Mouse (Mus musculus) kidney, adult 2 months (tissue): ENCODE results near the gene C1ql1.

ENCODE experiments used
- CTCF ChIP-seq: fragments of 200-500 bp; conservative IDR thresholded peaks from 2 replicates; pipeline ENCODE4 v1.5.1; 2011; ENCODE audit warnings: low read depth, mild to moderate bottlenecking, control low read depth, low read length, moderate library complexity, mixed read lengths; ENCODE audit not compliant: insufficient read depth, insufficient read length
- POLR2A ChIP-seq: fragments of 200-500 bp; IDR thresholded peaks from one replicate; pipeline ENCODE4 v1.6.1; 2011; ENCODE audit warnings: low read depth, low read length, control low read depth

DNA sequence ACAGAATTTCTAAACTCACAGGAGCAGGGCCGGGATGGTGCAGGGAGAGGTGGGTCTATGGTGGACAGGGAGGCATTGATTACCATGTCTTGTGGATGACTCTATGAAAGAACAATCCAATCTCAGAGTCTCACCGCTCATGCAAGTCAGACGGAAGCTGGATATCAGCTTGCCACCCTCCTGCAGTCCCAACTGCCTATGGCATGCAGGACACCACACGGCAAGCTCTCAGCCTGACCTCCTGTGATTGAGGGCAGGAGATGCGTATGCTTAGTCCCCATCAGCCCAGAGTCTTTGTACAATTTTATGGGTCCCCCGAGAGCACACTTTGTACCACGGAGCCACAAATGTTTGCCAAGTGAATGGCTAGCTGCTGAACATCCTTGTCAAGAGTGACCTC is 42.8 kb downstream of the C1ql1 start:
- TF ChIP-seq CTCF = no peak
- no peak for TF ChIP-seq POLR2A
